Mouse (Mus musculus): ENCODE data around the gene Trim63.
"Not testable (repeated sequence)": the region's sequence is repeated elsewhere in the genome, so short reads cannot be mapped to it uniquely, and the experiment has no call there.

Gene Trim63

GRCm38 (mm10) chr4:134314876-134315275, at the start of gene Trim63:
Gene Trim63, plus strand, starts transcription at chr4:134315120.
- no peak for DNase-seq

- DNase-seq = no peak
These were observed 48.9 kb upstream of the Trim63 start for GRCm38 (mm10) chr4:134265860-134266585.

DNA sequence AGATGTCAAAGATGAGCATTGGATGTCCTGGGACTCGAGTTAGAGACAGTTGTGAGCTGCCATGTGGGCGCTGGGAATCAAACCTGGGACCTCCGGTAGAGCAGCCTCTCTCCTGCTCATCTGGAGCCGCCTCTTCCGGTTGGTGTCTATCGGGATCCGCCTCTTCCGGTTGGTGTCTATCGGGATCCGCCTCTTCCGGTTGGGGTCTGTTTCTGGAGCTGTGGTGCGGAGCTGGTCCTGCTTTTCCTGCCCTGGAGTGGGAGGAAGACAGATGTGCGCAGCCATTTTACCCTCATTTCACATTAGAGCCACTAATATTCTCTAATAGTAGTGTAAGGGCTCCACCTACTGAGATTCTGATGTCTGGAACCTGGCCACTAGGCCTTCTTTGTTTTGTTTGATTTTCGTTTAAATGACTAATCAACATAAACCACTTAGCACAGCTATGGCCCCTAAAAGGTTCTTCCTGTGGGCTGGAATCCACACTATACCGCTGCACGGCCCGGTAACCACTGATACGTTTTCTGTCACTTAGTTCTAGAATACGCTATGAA, 46.7 kb upstream of the Trim63 start:
- DNase-seq = peak; percentile 39

DNA sequence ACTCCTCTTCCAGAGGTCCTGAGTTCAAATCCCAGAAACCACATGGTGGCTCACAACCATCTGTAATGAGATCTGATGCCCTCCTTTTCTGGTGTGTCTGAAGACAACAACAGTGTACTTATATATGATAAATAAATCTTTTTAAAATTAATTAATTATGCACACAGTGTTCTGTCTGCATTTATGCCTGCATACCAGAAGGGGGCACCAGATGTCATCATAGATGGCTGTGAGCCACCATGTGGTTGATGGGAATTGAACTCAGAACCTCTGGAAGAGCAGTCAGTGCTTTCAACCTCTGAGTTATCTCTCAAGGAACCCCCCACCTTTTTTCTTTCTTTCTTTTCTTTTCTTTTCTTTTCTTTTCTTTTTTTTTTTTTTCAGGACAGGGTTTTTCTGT, 45.3 kb upstream of the Trim63 start:
- not testable (repeated sequence) for DNase-seq

DNA sequence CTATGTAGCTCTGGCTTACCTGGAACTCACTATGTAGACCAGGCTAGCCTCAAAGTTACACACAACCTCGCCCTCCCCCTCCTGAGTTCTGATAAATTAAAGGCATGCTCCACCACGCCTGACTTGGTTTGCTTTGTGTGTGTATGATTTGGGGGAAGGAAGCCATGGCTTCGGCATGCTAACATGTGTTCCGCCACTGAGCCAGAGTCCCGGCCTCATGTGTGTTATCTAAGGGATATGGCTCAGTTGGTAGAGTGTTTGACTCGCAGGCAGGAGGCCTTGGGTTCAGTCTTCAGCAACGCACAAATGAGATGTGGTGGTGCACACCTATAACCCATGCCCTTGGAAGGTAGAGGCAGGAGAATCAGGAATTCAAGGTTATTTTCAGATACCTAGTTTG, 42.9 kb upstream of the Trim63 start:
- DNase-seq = no peak

GRCm38 (mm10) chr4:134272731-134273416, 42.0 kb upstream of the Trim63 start:
- no peak for DNase-seq

DNA sequence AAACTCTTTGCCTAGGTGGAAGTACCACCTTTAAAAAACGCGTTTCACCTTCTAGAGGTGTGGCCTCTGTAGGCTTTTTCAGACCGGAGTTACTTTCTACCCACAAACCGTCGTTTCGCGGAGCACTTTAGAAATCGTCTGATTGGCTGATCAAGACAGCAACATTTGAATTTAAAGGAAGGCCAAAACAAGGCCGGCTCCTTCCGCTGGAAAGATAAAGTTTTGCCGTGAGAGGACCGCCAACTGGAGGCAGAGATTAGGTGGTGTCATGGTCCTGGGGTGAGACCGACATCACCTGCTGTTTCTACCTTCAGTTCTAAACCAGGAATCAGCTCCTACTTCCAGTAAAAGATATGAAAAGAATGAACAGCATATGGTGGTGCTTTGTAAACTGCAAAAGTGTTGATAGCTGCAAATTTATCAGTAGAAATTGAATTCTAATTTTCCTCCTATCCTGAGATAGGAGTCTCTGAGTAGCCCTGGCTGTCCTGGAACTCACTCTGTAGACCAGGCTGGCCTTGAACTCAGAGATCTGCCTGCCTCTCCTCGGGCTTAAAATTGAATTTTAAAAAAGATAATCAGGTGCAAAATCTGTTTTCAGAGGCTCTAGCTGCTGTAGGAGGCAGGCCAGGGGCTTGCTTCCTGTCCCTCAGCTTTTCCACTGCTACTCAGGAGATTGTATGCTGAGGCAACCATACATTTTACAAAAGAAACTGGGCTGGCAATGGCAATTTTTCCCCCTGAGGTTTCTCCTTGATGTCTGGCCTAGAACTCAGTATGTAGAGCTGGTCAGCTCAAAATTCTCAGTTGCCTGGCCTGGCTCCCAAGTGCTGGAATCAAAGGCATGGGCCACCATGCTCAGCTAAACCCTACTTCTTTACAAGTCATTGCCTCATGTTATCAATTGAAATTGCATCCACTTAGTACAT, 41.2 kb upstream of the Trim63 start:
- DNase-seq = no peak

DNA sequence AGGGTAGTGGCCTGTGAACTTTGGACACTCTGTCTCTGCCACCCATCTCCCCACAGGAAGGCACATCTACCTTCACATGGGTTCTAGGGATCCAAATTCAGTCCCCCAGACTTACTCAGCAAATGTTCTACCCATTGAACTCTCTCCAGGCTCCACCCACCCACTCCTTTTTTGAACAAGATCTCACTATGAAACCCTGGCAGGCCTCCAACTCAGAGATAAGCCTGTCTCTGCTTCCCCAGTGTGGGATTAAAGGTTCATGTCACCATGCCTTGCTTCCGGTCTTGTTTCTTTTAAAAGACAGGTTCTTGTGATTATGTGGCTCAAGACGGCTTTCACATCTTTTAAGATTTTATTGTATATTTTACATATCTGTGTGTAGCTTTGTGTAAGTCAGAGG, 30.0 kb upstream of the Trim63 start:
- DNase-seq = no peak

GRCm38 (mm10) chr4:134286226-134287167, 28.4 kb upstream of the Trim63 start:
- peak; percentile 25 for DNase-seq

DNA sequence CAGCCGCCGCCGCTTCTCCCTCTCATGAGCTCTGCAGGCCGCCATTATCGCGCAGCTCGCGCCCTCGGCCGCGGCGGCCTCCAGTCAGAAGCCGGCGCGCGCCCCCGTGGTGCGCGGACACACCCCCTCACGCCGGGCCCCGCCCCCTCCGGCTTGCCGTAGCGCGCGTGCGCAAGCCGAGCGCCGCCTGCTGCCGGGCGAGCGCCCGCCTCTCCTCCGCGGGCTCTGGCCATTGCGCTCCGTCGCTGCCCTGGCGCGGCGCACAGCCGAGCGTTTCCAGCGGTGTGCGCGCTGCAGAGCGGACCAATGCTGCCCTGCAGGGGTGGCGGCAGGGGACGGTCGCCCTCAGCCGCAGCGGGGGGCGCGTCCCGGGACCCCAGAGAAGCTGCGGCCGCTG, 27.8 kb upstream of the Trim63 start:
- DNase-seq = peak; percentile 96

GRCm38 (mm10) chr4:134287575-134288025, 27.3 kb upstream of the Trim63 start, which contains the start of gene Pdik1l:
Gene Pdik1l, minus strand, starts transcription at chr4:134287895.
- DNase-seq = peak; percentile 86

GRCm38 (mm10) chr4:134288397-134289256, 26.3 kb upstream of the Trim63 start:
- DNase-seq = no peak

DNA sequence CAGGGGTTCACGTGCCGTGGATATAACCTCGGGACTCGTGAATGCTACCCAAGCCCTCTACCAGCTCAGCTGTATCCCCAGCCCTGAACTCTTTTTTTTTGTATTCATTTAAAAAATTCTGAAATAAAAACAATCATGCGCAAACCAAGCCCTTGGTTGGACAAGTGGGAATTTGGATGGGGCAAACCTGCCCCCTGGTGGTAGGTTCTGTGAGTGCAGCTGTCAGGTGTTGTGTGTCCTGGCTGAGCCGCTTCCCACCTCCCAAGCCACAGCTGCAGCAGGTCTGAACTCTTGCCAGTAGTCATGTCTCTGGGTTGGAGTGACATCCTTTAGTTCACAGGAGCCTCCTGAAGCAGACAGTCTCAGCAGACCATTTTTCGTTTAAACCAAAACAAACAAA, 22.9 kb upstream of the Trim63 start:
- DNase-seq = peak; percentile 82

- no peak for DNase-seq
These were observed 21.7 kb upstream of the Trim63 start for GRCm38 (mm10) chr4:134293061-134293691.

DNA sequence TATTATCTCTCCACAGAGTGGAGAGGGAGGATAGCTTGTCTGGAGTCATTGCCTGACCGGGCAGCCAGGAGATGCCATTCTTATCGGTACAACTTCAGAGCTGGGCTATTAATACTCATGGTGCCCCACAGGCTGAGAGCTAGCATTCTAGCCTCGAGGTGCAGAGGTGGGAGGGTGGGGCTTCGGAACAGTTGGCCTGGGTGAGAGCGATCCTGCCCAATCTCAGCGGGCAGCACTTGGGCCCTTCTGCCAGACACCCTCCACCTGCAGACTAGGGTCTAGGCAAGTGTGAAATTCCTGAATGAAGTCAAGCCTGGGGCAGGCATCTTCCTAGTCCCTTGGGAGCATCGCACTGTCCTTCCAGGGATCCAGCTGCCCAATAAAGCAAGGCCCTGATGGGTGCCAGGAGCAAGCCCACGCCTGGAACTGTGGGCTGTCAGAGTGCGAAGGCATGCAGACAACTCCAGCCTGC, 21.2 kb upstream of the Trim63 start:
- no peak for DNase-seq

DNA sequence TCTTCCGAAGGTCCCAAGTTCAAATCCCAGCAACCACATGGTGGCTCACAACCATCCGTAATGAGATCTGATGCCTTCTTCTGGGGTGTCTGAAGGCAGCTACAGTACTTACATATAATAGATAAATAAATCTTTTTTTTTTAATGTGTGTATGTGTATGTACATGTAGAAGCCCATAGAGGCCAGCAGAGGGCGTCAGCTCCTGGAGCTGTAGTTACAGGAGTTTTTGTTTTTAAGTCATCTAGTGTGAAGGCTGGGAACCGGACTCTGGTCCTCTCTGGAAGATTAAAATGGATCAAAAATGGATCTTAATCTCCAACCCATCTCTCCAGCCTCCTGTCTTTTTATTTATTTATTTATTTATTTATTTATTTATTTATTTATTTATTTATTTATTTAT, 18.8 kb upstream of the Trim63 start:
- DNase-seq = not testable (repeated sequence)

GRCm38 (mm10) chr4:134296523-134296922, 18.4 kb upstream of the Trim63 start:
- no peak for DNase-seq

DNA sequence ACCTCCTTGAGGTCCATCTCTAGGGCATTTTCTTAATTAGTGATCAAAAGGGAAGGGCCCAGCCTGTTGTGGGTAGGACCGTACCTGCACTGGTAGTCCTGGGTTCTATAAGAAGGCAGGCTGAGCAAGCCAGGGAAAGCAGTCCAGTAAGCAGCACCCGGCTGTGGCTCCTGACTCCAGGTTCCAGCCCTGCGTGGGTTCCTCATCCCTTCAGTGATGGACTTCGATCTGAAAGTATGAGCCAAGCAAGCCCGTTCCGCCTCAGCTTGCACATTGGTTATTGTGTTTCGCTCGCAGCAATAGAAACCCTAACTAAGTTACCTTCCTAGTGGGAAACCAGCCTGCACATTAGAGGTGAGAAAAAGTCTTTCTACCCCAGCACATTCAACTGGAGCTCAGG, 17.6 kb upstream of the Trim63 start:
- DNase-seq = no peak

DNA sequence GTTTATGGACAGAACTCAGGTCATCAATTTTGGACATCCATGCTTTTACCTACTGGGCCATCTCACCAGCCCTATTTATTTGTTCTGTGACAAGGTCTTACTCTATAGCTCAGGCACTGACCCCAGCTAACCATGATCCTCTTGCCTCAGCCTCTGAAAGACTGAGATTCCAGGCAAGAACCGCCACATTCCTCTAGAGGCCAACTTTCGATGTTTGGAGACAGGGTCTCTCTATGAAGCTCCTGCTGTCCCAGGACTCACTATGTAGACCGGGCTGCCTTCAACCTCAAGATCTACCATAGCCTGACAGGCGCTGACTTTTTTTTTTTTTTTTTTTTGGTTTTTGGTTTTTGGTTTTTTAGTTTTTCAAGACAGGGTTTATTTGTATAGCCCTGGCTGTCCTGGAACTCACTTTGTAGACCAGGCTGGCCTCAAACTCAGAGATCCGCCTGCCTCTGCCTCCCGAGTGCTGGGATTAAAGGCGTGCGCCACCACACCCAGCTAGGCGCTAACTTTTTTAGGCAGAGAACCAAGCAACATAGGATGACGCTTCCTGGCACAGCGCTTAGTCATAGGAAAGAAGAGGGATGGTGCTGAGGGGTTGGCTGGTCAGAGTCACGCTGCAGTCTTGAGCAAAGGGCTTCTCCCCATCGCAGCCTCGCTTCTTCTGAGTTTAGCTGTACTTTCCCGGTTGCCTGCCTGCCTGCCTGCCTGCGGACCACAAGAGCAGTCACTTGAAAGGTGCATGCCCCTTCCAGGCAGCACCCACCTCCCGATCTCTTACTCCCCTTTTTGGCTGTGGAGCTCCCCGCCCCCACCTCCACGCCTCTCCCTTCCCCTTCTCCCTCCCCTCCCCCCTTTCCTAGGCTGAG, 16.1 kb upstream of the Trim63 start:
- no peak for DNase-seq

Data from lung, postnatal 10 days (tissue).